Mouse (Mus musculus) mouse trophoblast stem cell (cell line): Measurements from ENCODE around the gene Rapgef1.

Source experiments
- in situ Hi-C, 2 experiments: fragments of 300-500 bp; cut with MseI, MboI; formaldehyde crosslinking; loops; 2 replicates in 1 of 2; 3 replicates in 1 of 2; pipeline ENCODE4 v1.15.1; 2025

Gene Rapgef1

GRCm38 (mm10) chr2:29645071-29645628, 25.6 kb downstream of the Rapgef1 start:
- in situ Hi-C loops: no loop called here

GRCm38 (mm10) chr2:29646613-29647012, 27.1 kb downstream of the Rapgef1 start:
- in situ Hi-C loops: no loop called here

GRCm38 (mm10) chr2:29647162-29647561, 27.6 kb downstream of the Rapgef1 start:
- in situ Hi-C loops: no loop called here

- in situ Hi-C loops: no loop called here
These were observed 28.3 kb downstream of the Rapgef1 start for GRCm38 (mm10) chr2:29647808-29648207.

- in situ Hi-C loops: no loop called here
These were observed 29.7 kb downstream of the Rapgef1 start for GRCm38 (mm10) chr2:29648956-29649794.

- in situ Hi-C loops: no loop called here
These were observed 30.4 kb downstream of the Rapgef1 start for GRCm38 (mm10) chr2:29649795-29650457.

GRCm38 (mm10) chr2:29651876-29652275, 32.4 kb downstream of the Rapgef1 start:
- in situ Hi-C loops: no loop called here

GRCm38 (mm10) chr2:29655433-29655832, 35.9 kb downstream of the Rapgef1 start:
- in situ Hi-C loops: no loop called here

GRCm38 (mm10) chr2:29656095-29656494, 36.6 kb downstream of the Rapgef1 start:
- in situ Hi-C loops: no loop called here

- in situ Hi-C loops: no loop called here
These were observed 37.6 kb downstream of the Rapgef1 start for GRCm38 (mm10) chr2:29657089-29657488.

- in situ Hi-C loops: no loop called here
These were observed 42.3 kb downstream of the Rapgef1 start for GRCm38 (mm10) chr2:29661751-29662191.

GRCm38 (mm10) chr2:29663260-29663877, 43.8 kb downstream of the Rapgef1 start:
- in situ Hi-C loops: no loop called here

GRCm38 (mm10) chr2:29665421-29665820, 45.9 kb downstream of the Rapgef1 start:
- in situ Hi-C loops: no loop called here

GRCm38 (mm10) chr2:29666589-29666988, 47.1 kb downstream of the Rapgef1 start:
- in situ Hi-C loops: no loop called here

GRCm38 (mm10) chr2:29667109-29667508, 47.6 kb downstream of the Rapgef1 start:
- in situ Hi-C loops: no loop called here

GRCm38 (mm10) chr2:29668011-29668691, 48.6 kb downstream of the Rapgef1 start:
- in situ Hi-C loops: no loop called here

GRCm38 (mm10) chr2:29668963-29669362, 49.4 kb downstream of the Rapgef1 start:
- in situ Hi-C loops: no loop called here

GRCm38 (mm10) chr2:29669711-29670110, 50.2 kb downstream of the Rapgef1 start:
- in situ Hi-C loops: no loop called here

- in situ Hi-C loops: no loop called here
These were observed 50.9 kb downstream of the Rapgef1 start for GRCm38 (mm10) chr2:29670231-29670991.

GRCm38 (mm10) chr2:29671374-29671773, 51.9 kb downstream of the Rapgef1 start:
- in situ Hi-C loops: no loop called here

- in situ Hi-C loops: no loop called here
These were observed 52.3 kb downstream of the Rapgef1 start for GRCm38 (mm10) chr2:29671856-29672255.
